ENCODE assay signal across 8 mouse cellular contexts in the genomic region with DNA sequence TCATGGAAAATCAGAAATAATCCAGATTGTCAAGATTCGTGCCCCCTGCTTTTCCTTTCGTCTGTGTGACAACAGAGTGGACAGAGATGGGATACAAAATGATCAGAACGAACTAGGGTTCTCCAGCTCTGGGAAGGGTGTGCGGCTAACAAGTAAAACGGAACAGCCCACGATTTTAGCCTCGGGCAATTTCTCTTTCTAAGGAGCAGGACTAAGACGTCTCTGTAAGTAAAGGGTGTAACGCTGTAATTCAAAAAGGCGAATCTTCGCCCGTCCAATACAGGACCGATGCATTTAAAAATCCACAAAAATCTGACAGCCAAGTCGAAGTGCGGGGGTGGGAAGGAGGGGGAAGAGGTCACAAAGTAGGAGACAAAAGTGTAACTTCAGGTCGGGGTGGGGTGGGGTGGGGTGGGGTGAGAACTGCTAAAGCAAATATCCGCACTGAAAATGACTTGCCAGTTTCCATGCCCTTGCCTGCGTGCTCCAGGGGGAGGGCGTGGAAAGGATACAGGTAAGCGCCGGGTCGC. TPM values are rescaled to one million over a fixed set of nuclear protein-coding genes. Genes with fewer than 3 reads are reported as not detected.
DNase-seq lines count a peak whose midpoint lies in the region; ATAC-seq and TF ChIP-seq lines count a peak whose summit lies in the region.

No protein-coding gene starts in this region.

- peak overlapping the region; percentile 81 for H3K4me3 ChIP-seq in hindbrain, postnatal 0 days (ENCODE audit: low read length)
- peak overlapping the region; percentile 85 for H3K4me3 ChIP-seq in neural tube, embryonic 12.5 days

- peaks cover 4% of the 10 kb centered on the region; the same call in 1 of the 2 replicates for H3K4me1 ChIP-seq in hindbrain, postnatal 0 days (ENCODE audit: insufficient read depth, low read length)
- peaks cover 3% of the 10 kb centered on the region; the same call in 1 of the 2 replicates for H3K4me1 ChIP-seq in neural tube, embryonic 12.5 days

- no peak for ATAC-seq in hindbrain, postnatal 0 days
- ATAC-seq in neural tube, embryonic 12.5 days (ENCODE audit: low FRiP score, low read depth): peak; percentile 48
- no peak for ATAC-seq in activated CD4-positive, CD25-positive, alpha-beta regulatory T cell, adult 4 months

- peak overlapping the region; percentile 69 for H3K4me2 ChIP-seq in hindbrain, postnatal 0 days (ENCODE audit: low read depth, low read length)
- H3K4me2 ChIP-seq in neural tube, embryonic 12.5 days (replicated peaks): peak overlapping the region; percentile 73

- H3K9ac ChIP-seq in hindbrain, postnatal 0 days (replicated peaks; ENCODE audit: low read length): peak overlapping the region; percentile 61
- peak overlapping the region; percentile 65 for H3K9ac ChIP-seq in neural tube, embryonic 12.5 days

- 2% methylated on average over 22 of the region's 22 CpGs for WGBS in hindbrain, postnatal 0 days
- WGBS in neural tube, embryonic 12.5 days: 4% methylated on average over 22 of the region's 22 CpGs

- H3K9me3 ChIP-seq in hindbrain, postnatal 0 days (ENCODE audit: low read length): no peaks in the 10 kb centered on the region
- H3K9me3 ChIP-seq in neural tube, embryonic 12.5 days: no peaks in the 10 kb centered on the region

- H3K27ac ChIP-seq in hindbrain, postnatal 0 days: peak overlapping the region; percentile 68; the same call in 1 of the 2 replicates
- no peak overlapping the region for H3K27ac ChIP-seq in neural tube, embryonic 12.5 days

- DNase-seq in adrenal gland, postnatal 14 days: peak; percentile 8
- no peak for DNase-seq in adrenal gland, postnatal 4 days (ENCODE audit: low spot score in 2 of 2)
- DNase-seq in right cerebral cortex, adult 18-20 months: peak; percentile 8
- DNase-seq in right cerebral cortex, postnatal 14 days: no peak
- DNase-seq in hindbrain, postnatal 0 days (ENCODE audit: low spot score): peak; percentile 48
- no peak for DNase-seq in kidney, postnatal 10 days

- TF ChIP-seq CTCF in hindbrain, postnatal 0 days (IDR thresholded peaks at IDR 0.05; ENCODE audit: low read depth): no peak

- no peaks in the 10 kb centered on the region for H3K27me3 ChIP-seq in hindbrain, postnatal 0 days (ENCODE audit: insufficient read depth, low read length)
- no peaks in the 10 kb centered on the region for H3K27me3 ChIP-seq in neural tube, embryonic 12.5 days (replicated peaks)

- H3K36me3 ChIP-seq in hindbrain, postnatal 0 days (ENCODE audit: insufficient read depth, low read length): no peaks in the 10 kb centered on the region
- no peaks in the 10 kb centered on the region for H3K36me3 ChIP-seq in neural tube, embryonic 12.5 days

RNA-seq across cellular contexts. Expression of a gene that starts 0.4 kb away (rescaled TPM):
- 8.3 and 9.3 TPM in 2 replicates for total RNA-seq in adrenal gland, postnatal 14 days (2021)
- total RNA-seq in adrenal gland, postnatal 4 days (2021): 10 to 100 TPM; 12.0 to 12.7 TPM
- 6.8 and 6.9 TPM in 2 replicates for total RNA-seq in hindbrain, postnatal 0 days (2014; rRNA removed)
- polyA plus RNA-seq in hindbrain, postnatal 0 days (2015; fragmentation: Nextera tagmentation; extraction: Ambion mirVana): 2.5 and 2.8 TPM in 2 replicates
- polyA plus RNA-seq in neural tube, embryonic 12.5 days (2016; fragmentation: Nextera tagmentation; extraction: Ambion mirVana): 4.1 and 4.4 TPM in 2 replicates
- not detected for polyA plus RNA-seq in activated CD4-positive, CD25-positive, alpha-beta regulatory T cell, adult 4 months (2017; shearing (Covaris generic))

Comparison
In these comparisons a context has a peak if more than half of its experiments do, and no peak if none do; other contexts are left out.
1. DNase-seq: peak in adrenal gland, postnatal 14 days (single experiment), right cerebral cortex, adult 18-20 months (single experiment) and hindbrain, postnatal 0 days (single experiment); none in adrenal gland, postnatal 4 days (0 of 2), right cerebral cortex, postnatal 14 days (single experiment) and kidney, postnatal 10 days (single experiment).